ENCODE assay signal across 11 mouse cellular contexts in genomic region chr3:133322552-133322951, GRCm38 (mm10). TPM values are rescaled to one million over a fixed set of nuclear protein-coding genes. Genes with fewer than 3 reads are reported as not detected.
DNase-seq lines count a peak whose midpoint lies in the region; ATAC-seq and TF ChIP-seq lines count a peak whose summit lies in the region.
"Had no signal": no experiment of that assay in that cellular context is flagged by ENCODE, and none has a peak within 500 bp of the region (broad histone marks: within the 10 kb centered on the region; RNA-seq: fewer than 3 reads in every experiment).

No protein-coding gene starts in this region.

- in situ Hi-C loops in CH12.LX (cut with MboI; ENCODE audit: low pct_ligation_motif_present, low pct_unique_long_range_greater_than_20kb, low sequenced_read_pairs) = no loop called here

- no peaks in the 10 kb centered on the region; the same call in 1 of the 2 replicates for H3K79me2 ChIP-seq in CH12.LX (replicated peaks; ENCODE audit: control insufficient read depth, extremely low read depth, insufficient read depth, poor library complexity, severe bottlenecking)

- no peak overlapping the region for H3K4me2 ChIP-seq in intestine, postnatal 0 days (replicated peaks; ENCODE audit: low read depth)
- no peak overlapping the region for H3K4me2 ChIP-seq in intestine, embryonic 15.5 days (replicated peaks)
- no peak overlapping the region for H3K4me2 ChIP-seq in CH12.LX (ENCODE audit: insufficient read depth, low read depth, poor library complexity, severe bottlenecking)
- H3K4me2 ChIP-seq: embryonic facial prominence, embryonic 12.5 days; heart, embryonic 12.5 days had no signal

- no peak for TF ChIP-seq EP300 in CH12.LX (IDR thresholded peaks at IDR 0.05; ENCODE audit: low read length)

- TF ChIP-seq POLR2A in CH12.LX (IDR thresholded peaks at IDR 0.05; ENCODE audit: low read depth, low read length) = no peak

- no peak overlapping the region for H3K9ac ChIP-seq in intestine, postnatal 0 days (ENCODE audit: low read depth, low read length)
- H3K9ac ChIP-seq in intestine, embryonic 15.5 days = no peak overlapping the region
- no peak overlapping the region for H3K9ac ChIP-seq in CH12.LX (ENCODE audit: insufficient read depth, low read depth)
- H3K9ac ChIP-seq: embryonic facial prominence, embryonic 12.5 days; heart, embryonic 12.5 days had no signal

- peak; percentile 62 for TF ChIP-seq CTCF in intestine, postnatal 0 days (IDR thresholded peaks at IDR 0.05; ENCODE audit: low read depth)
- TF ChIP-seq CTCF in CH12.LX (conservative IDR thresholded peaks at IDR 0.05 in 1 of 2, IDR thresholded peaks at IDR 0.05 in 1 of 2; ENCODE audit: low read depth in 2 of 2, low read length in 2 of 2) = peak; percentile 63 to 87

- H3K4me3 ChIP-seq in intestine, postnatal 0 days (ENCODE audit: low read depth, low read length) = no peak overlapping the region
- no peak overlapping the region for H3K4me3 ChIP-seq in intestine, embryonic 15.5 days (replicated peaks)
- no peak overlapping the region for H3K4me3 ChIP-seq in CH12.LX (replicated peaks in 1 of 3; ENCODE audit: low read depth in 2 of 3, low read length in 2 of 3, poor library complexity in 1 of 3)
- H3K4me3 ChIP-seq: embryonic facial prominence, embryonic 12.5 days; heart, embryonic 12.5 days had no signal

- TF ChIP-seq RAD21 in CH12.LX (IDR thresholded peaks at IDR 0.05; ENCODE audit: low read depth, low read length) = peak; percentile 51

- H3K4me1 ChIP-seq in intestine, postnatal 0 days (replicated peaks; ENCODE audit: control insufficient read depth, insufficient read depth, low read length) = no peaks in the 10 kb centered on the region
- no peaks in the 10 kb centered on the region for H3K4me1 ChIP-seq in intestine, embryonic 15.5 days (replicated peaks)
- H3K4me1 ChIP-seq in CH12.LX (ENCODE audit: control insufficient read depth in 1 of 2, insufficient read depth in 2 of 2) = peaks cover 0 to 9% of the 10 kb centered on the region in 2 experiments; a peak in 1 of 4 replicates
- H3K4me1 ChIP-seq: embryonic facial prominence, embryonic 12.5 days; heart, embryonic 12.5 days had no signal

- H3K36me3 ChIP-seq in intestine, postnatal 0 days (ENCODE audit: control insufficient read depth, insufficient read depth) = 0 out of 2 replicates have a peak, but pooled peaks cover 3% of the 10 kb centered on the region
- no peaks in the 10 kb centered on the region for H3K36me3 ChIP-seq in intestine, embryonic 15.5 days
- peaks cover 22 to 66% of the 10 kb centered on the region in 2 experiments for H3K36me3 ChIP-seq in CH12.LX (replicated peaks in 1 of 2; ENCODE audit: control insufficient read depth in 1 of 2, insufficient read depth in 1 of 2, low read length in 1 of 2)

- dilution Hi-C loops in CH12.LX (cut with MboI; ENCODE audit: extremely low pct_ligation_motif_present, extremely low pct_unique_long_range_greater_than_20kb, low sequenced_read_pairs) = no loop called here

- no peaks in the 10 kb centered on the region for H3K9me3 ChIP-seq in intestine, postnatal 0 days (ENCODE audit: control insufficient read depth)
- H3K9me3 ChIP-seq in intestine, embryonic 15.5 days = no peaks in the 10 kb centered on the region
- peaks cover 3% of the 10 kb centered on the region for H3K9me3 ChIP-seq in CH12.LX (replicated peaks; ENCODE audit: low read length)
- H3K9me3 ChIP-seq: embryonic facial prominence, embryonic 12.5 days had no signal

- ATAC-seq in intestine, postnatal 0 days = no peak
- ATAC-seq in intestine, embryonic 15.5 days = no peak
- ATAC-seq in granulocyte monocyte progenitor cell, adult 5-6 weeks (replicated peaks; ENCODE audit: poor library complexity, severe bottlenecking) = peak; percentile 63
- no peak for ATAC-seq in cerebellum, adult (ENCODE audit: insufficient number of reproducible peaks, low FRiP score, low TSS enrichment)

- H3K27ac ChIP-seq in intestine, postnatal 0 days (ENCODE audit: low read depth, low read length) = no peak overlapping the region
- no peak overlapping the region for H3K27ac ChIP-seq in intestine, embryonic 15.5 days
- no peak overlapping the region for H3K27ac ChIP-seq in CH12.LX (ENCODE audit: insufficient read depth, low read depth)
- H3K27ac ChIP-seq: embryonic facial prominence, embryonic 12.5 days had no signal

- no peaks in the 10 kb centered on the region for H3K27me3 ChIP-seq in intestine, postnatal 0 days (replicated peaks; ENCODE audit: control insufficient read depth, insufficient read depth, low read length)
- H3K27me3 ChIP-seq in intestine, embryonic 15.5 days (replicated peaks) = no peaks in the 10 kb centered on the region
- H3K27me3 ChIP-seq in CH12.LX (replicated peaks) = no peaks in the 10 kb centered on the region
- H3K27me3 ChIP-seq: embryonic facial prominence, embryonic 12.5 days; heart, embryonic 12.5 days had no signal

- 64% methylated on average over 4 of the region's 4 CpGs for WGBS in intestine, postnatal 0 days
- WGBS in intestine, embryonic 15.5 days = 68% methylated on average over 4 of the region's 4 CpGs

- DNase-seq in 3134 (ENCODE audit: extremely low read depth, insufficient read length, low spot score) (peak; percentile 21), CH12.LX (ENCODE audit: extremely low read depth) (peak; percentile 48)
- no peak for DNase-seq in frontal cortex, postnatal 25 days (ENCODE audit: low spot score in 2 of 2)
- DNase-seq in ovary, postnatal 36 days (ENCODE audit: low spot score) = no peak
- DNase-seq: lung, adult 18-20 months had no signal

TF ChIP-seq in CH12.LX, 34 proteins besides CTCF, POLR2A, EP300 and RAD21:
- TF ChIP-seq SMC3 (IDR thresholded peaks at IDR 0.05; ENCODE audit: low read depth, low read length) = peak; percentile 56
- no peak for TF ChIP-seq SIN3A (IDR thresholded peaks at IDR 0.05; ENCODE audit: low read length)
- peak; percentile 70; the same call in 1 of the 2 replicates for TF ChIP-seq MYC (IDR thresholded peaks at IDR 0.05; ENCODE audit: low read depth, low read length)
TF ChIP-seq in CH12.LX: peak in this region for 2.

RNA-seq across cellular contexts. Expression of gene Ppa2, which starts 12.6 kb away (rescaled TPM):
- polyA plus RNA-seq in intestine, postnatal 0 days (2015; fragmentation: Nextera tagmentation; extraction: Ambion mirVana) = 111 and 115 TPM in 2 replicates
- polyA plus RNA-seq in intestine, embryonic 15.5 days (2015; fragmentation: Nextera tagmentation; extraction: Ambion mirVana) = 132 and 135 TPM in 2 replicates
- total RNA-seq in CH12.LX (2012; rRNA removed) (129 and 132 TPM in 2 replicates), CH12.LX (2014; rRNA removed) (119 and 145 TPM in 2 replicates)
- 98.3 and 101 TPM in 2 replicates for polyA plus RNA-seq in CH12.LX (2012; ENCODE audit: insufficient read length, low read depth)
- 58.2 and 67.4 TPM in 2 replicates for total RNA-seq in granulocyte monocyte progenitor cell, adult 5-6 weeks (2014; fragmentation: Nextera tagmentation)
- total RNA-seq in granulocyte monocyte progenitor cell, adult 5-6 weeks (2017) = 46.5 and 49.3 TPM in 2 replicates

Comparison
In these comparisons a context has a peak if more than half of its experiments do, and no peak if none do; other contexts are left out.
1. DNase-seq: peak in 3134 (single experiment) and CH12.LX (single experiment); none in frontal cortex, postnatal 25 days (0 of 2) and ovary, postnatal 36 days (single experiment).